Mouse (Mus musculus): ENCODE data around the gene Kcnk13. TPM values are rescaled to one million over a fixed set of nuclear protein-coding genes. Genes with fewer than 3 reads are reported as not detected.

Kcnk13 gene
- polyA plus RNA-seq, 1 experiment from 2014 or later, result 0.45 TPM

DNA sequence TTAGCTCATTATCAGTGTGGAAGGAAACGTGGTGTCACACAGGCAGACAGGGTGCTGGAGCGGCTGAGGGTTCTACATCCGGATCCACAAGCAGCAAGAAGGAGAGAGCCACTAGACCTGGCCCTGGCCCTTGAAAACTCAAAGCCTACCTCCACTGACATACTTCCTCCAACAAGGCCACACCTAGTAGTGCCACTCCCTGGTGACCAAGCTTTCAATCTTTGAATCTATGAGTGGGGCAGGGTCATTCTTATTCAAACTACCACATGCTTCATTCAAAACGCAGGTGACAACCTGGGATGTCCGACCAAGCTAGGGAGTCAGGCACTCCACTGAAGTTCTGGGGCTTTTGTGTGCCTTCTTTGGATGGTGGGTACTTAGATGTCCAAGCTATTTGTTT, 35.4 kb downstream of the Kcnk13 start:
- no peaks in the 10 kb centered on the region for H3K36me3 ChIP-seq (ENCODE audit: control insufficient read depth, insufficient read depth, low read length)
- no peaks in the 10 kb centered on the region for H3K4me1 ChIP-seq (replicated peaks; ENCODE audit: control insufficient read depth, insufficient read depth)
- TF ChIP-seq EP300 (optimal IDR thresholded peaks at IDR 0.05) (no peak), CTCF (IDR thresholded peaks at IDR 0.05; ENCODE audit: low read depth) (no peak)
- no peak overlapping the region for H3K9ac ChIP-seq (ENCODE audit: low read length)
- DNase-seq (ENCODE audit: low spot score) (no peak), ATAC-seq (ENCODE audit: low FRiP score, low TSS enrichment) (no peak)
- H3K27ac ChIP-seq (replicated peaks), result no peak overlapping the region
- H3K4me3 ChIP-seq (ENCODE audit: low read depth, low read length), result no peak overlapping the region
- no peak overlapping the region for H3K4me2 ChIP-seq (replicated peaks; ENCODE audit: low read depth)
- no peaks in the 10 kb centered on the region for H3K9me3 ChIP-seq (ENCODE audit: control insufficient read depth, low read length)
- WGBS, result 76% methylated on average over 5 of the region's 5 CpGs
- no peaks in the 10 kb centered on the region for H3K27me3 ChIP-seq (ENCODE audit: control insufficient read depth, insufficient read depth, low read length)

DNA sequence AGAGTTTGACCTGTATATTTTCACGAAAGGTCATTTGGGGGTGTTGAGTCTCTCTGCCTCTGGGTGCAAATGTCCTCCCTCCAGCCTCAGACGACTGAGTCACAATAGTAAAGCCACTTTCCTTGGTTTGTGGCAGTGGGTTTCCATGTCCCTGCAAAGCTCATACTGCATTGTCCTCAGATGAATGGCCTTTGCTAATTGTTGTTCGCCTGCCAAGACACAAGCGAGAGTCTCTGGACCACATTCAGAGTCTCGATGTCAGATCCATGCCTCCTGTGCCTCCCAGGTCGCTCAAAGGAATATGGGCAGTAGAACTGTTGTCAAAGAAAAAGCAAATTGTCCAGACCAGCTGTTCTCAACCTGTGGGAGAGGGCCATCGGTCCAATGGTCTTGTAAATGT, 36.1 kb downstream of the Kcnk13 start:
- Histone ChIP-seq H3K9ac (ENCODE audit: low read length) (no peak overlapping the region), H3K4me3 (ENCODE audit: low read depth, low read length) (no peak overlapping the region), H3K4me1 (replicated peaks; ENCODE audit: control insufficient read depth, insufficient read depth) (no peaks in the 10 kb centered on the region), H3K36me3 (ENCODE audit: control insufficient read depth, insufficient read depth, low read length) (no peaks in the 10 kb centered on the region), H3K27me3 (ENCODE audit: control insufficient read depth, insufficient read depth, low read length) (no peaks in the 10 kb centered on the region), H3K4me2 (replicated peaks; ENCODE audit: low read depth) (no peak overlapping the region), H3K9me3 (ENCODE audit: control insufficient read depth, low read length) (no peaks in the 10 kb centered on the region), H3K27ac (replicated peaks) (no peak overlapping the region)
- DNase-seq (ENCODE audit: low spot score) (no peak), ATAC-seq (ENCODE audit: low FRiP score, low TSS enrichment) (no peak)
- WGBS, result 79% methylated on average over 7 of the region's 7 CpGs
- TF ChIP-seq EP300 (optimal IDR thresholded peaks at IDR 0.05), result no peak
- TF ChIP-seq CTCF (IDR thresholded peaks at IDR 0.05; ENCODE audit: low read depth), result no peak

DNA sequence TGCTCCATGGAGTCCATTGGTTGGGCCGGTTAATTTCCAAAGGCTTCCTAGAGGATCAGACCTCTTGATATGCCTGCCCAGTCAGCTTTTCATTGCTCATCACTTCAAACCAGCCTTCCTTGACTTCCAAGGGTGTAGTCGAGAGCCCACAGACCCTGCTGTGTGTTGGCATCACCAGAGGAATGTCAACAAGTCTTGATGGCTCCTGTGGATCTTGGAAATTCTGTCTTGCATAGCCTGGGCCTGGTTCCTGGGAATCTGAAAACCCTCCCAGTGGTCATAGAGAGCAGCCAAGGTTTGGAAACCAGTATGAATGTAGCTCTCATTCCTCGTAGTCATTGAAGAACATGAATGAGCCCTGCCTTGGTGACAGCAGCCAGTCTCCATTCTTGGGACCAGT, 36.9 kb downstream of the Kcnk13 start:
- no peak for TF ChIP-seq CTCF (IDR thresholded peaks at IDR 0.05; ENCODE audit: low read depth)
- TF ChIP-seq EP300 (optimal IDR thresholded peaks at IDR 0.05), result no peak
- H3K4me1 ChIP-seq (replicated peaks; ENCODE audit: control insufficient read depth, insufficient read depth), result no peaks in the 10 kb centered on the region
- H3K27ac ChIP-seq (replicated peaks), result no peak overlapping the region
- no peak overlapping the region for H3K4me2 ChIP-seq (replicated peaks; ENCODE audit: low read depth)
- no peaks in the 10 kb centered on the region for H3K27me3 ChIP-seq (ENCODE audit: control insufficient read depth, insufficient read depth, low read length)
- ATAC-seq (ENCODE audit: low FRiP score, low TSS enrichment) (no peak), DNase-seq (ENCODE audit: low spot score) (no peak)
- H3K9me3 ChIP-seq (ENCODE audit: control insufficient read depth, low read length), result no peaks in the 10 kb centered on the region
- H3K36me3 ChIP-seq (ENCODE audit: control insufficient read depth, insufficient read depth, low read length), result no peaks in the 10 kb centered on the region
- no peak overlapping the region for H3K9ac ChIP-seq (ENCODE audit: low read length)
- 91% methylated on average over 3 of the region's 3 CpGs for WGBS
- H3K4me3 ChIP-seq (ENCODE audit: low read depth, low read length), result no peak overlapping the region

DNA sequence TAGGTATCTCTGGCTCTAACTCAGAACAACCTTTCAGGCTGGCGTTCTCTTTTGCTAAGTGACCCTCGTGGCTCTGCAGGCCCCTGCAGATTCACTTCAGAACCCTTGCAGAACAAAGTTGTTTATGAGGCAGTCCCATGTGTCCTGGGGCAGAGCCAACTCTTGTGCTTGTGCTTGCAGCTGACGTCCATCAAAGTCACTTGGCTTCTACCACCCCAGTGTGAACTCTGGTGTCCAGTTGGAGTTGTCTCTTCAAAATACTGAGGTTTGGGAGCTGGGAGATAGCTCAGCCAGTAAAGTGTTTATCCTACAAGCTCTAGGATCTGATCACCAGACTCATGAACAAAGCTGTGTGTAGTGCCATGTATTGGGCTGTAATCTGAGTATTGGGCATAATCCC, 37.6 kb downstream of the Kcnk13 start:
- ATAC-seq (ENCODE audit: low FRiP score, low TSS enrichment), result no peak

DNA sequence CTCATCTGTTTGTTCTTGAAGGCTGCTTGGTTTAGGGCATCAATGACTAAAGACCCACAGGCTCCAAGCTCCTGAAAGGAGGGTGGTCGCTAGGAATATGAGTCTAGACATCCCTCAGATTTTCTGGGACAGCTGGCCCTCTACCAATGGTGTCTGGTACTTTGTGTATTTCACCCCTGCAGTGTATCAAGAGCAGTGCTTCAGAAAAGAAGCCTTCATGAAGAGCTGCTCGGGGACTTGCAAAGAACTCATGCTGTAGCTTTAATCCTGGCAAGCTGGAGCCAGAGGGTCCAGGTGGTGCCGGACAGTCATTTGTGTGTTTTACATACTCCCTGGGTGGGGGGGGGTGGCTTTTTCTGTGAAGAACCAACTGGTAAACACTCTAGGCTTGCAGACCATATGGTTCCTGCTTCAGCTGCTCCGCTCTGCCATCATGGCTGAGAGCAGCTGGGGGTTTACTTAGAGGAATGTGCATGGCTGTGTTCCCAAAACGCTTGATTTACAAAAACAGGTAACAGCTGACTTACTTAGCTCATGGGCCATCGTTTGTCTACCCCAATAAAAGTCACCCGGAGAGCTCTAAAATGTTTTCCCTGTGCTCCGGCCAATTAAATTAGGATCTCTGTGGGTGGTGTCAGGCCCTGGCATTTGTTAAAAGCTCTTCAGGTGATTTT, 38.8 kb downstream of the Kcnk13 start:
- Histone ChIP-seq H3K4me3 (ENCODE audit: low read depth, low read length) (no peak overlapping the region), H3K36me3 (ENCODE audit: control insufficient read depth, insufficient read depth, low read length) (no peaks in the 10 kb centered on the region), H3K9ac (ENCODE audit: low read length) (no peak overlapping the region), H3K27ac (replicated peaks) (no peak overlapping the region), H3K4me2 (replicated peaks; ENCODE audit: low read depth) (no peak overlapping the region), H3K9me3 (ENCODE audit: control insufficient read depth, low read length) (no peaks in the 10 kb centered on the region), H3K27me3 (ENCODE audit: control insufficient read depth, insufficient read depth, low read length) (no peaks in the 10 kb centered on the region), H3K4me1 (replicated peaks; ENCODE audit: control insufficient read depth, insufficient read depth) (no peaks in the 10 kb centered on the region)
- WGBS, result 28% methylated on average over 8 of the region's 8 CpGs
- DNase-seq (ENCODE audit: low spot score), result no peak
- ATAC-seq (ENCODE audit: low FRiP score, low TSS enrichment), result no peak
- TF ChIP-seq EP300 (optimal IDR thresholded peaks at IDR 0.05), result no peak
- TF ChIP-seq CTCF (IDR thresholded peaks at IDR 0.05; ENCODE audit: low read depth), result no peak

More for the DNA sequence above, 37.6 kb downstream of the Kcnk13 start:
- no peak overlapping the region for H3K4me2 ChIP-seq (replicated peaks; ENCODE audit: low read depth)
- H3K9ac ChIP-seq (ENCODE audit: low read length), result no peak overlapping the region
- H3K36me3 ChIP-seq (ENCODE audit: control insufficient read depth, insufficient read depth, low read length), result no peaks in the 10 kb centered on the region
- H3K9me3 ChIP-seq (ENCODE audit: control insufficient read depth, low read length), result no peaks in the 10 kb centered on the region
- 62% methylated on average over 3 of the region's 3 CpGs for WGBS
- no peaks in the 10 kb centered on the region for H3K4me1 ChIP-seq (replicated peaks; ENCODE audit: control insufficient read depth, insufficient read depth)
- DNase-seq (ENCODE audit: low spot score), result no peak
- H3K4me3 ChIP-seq (ENCODE audit: low read depth, low read length), result no peak overlapping the region
- no peak overlapping the region for H3K27ac ChIP-seq (replicated peaks)
- H3K27me3 ChIP-seq (ENCODE audit: control insufficient read depth, insufficient read depth, low read length), result no peaks in the 10 kb centered on the region
- TF ChIP-seq CTCF (IDR thresholded peaks at IDR 0.05; ENCODE audit: low read depth) (no peak), EP300 (optimal IDR thresholded peaks at IDR 0.05) (no peak)

DNA sequence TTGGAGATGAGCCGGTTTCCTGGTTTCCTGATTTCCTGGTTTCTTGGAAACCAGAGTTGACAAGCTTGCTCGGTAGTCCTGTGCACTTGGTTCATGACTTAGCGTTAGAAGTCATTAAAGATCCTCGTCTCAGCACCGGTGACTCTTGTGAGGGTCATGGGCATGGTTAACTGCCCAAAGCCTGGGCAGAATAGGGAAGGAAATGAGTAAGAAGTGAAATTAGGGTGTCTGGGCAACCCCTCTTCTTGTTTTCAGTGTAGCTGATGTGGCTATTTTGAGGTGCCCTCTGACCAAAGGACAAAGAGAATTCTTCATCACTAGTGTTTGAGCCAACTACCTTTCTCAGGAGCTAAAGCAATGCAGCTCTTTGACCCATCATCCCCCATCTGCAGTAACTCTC, 41.0 kb downstream of the Kcnk13 start:
- ATAC-seq (ENCODE audit: low FRiP score, low TSS enrichment) (no peak), DNase-seq (ENCODE audit: low spot score) (no peak)
- Histone ChIP-seq H3K4me1 (replicated peaks; ENCODE audit: control insufficient read depth, insufficient read depth) (no peaks in the 10 kb centered on the region), H3K27ac (replicated peaks) (no peak overlapping the region), H3K4me2 (replicated peaks; ENCODE audit: low read depth) (no peak overlapping the region), H3K9me3 (ENCODE audit: control insufficient read depth, low read length) (no peaks in the 10 kb centered on the region), H3K27me3 (ENCODE audit: control insufficient read depth, insufficient read depth, low read length) (no peaks in the 10 kb centered on the region), H3K4me3 (ENCODE audit: low read depth, low read length) (no peak overlapping the region), H3K36me3 (ENCODE audit: control insufficient read depth, insufficient read depth, low read length) (no peaks in the 10 kb centered on the region), H3K9ac (ENCODE audit: low read length) (no peak overlapping the region)
- TF ChIP-seq CTCF (IDR thresholded peaks at IDR 0.05; ENCODE audit: low read depth) (no peak), EP300 (optimal IDR thresholded peaks at IDR 0.05) (no peak)
- 84% methylated on average over 5 of the region's 5 CpGs for WGBS
